Mouse (Mus musculus): Measurements from ENCODE around the gene Dnah5. TPM values are rescaled to one million over a fixed set of nuclear protein-coding genes. Genes with fewer than 3 reads are reported as not detected.

The Dnah5 gene
- polyA plus RNA-seq, 1 experiment from 2014 or later = not detected

- H3K4me2 ChIP-seq (ENCODE audit: low read depth, low read length) = no peak overlapping the region
- H3K4me3 ChIP-seq (ENCODE audit: low read depth, low read length) = no peak overlapping the region
- TF ChIP-seq CTCF (IDR thresholded peaks at IDR 0.05; ENCODE audit: low read depth) (no peak), EP300 (IDR thresholded peaks at IDR 0.05; ENCODE audit: low read depth) (no peak)
- DNase-seq (no peak), ATAC-seq (no peak)
- no peaks in the 10 kb centered on the region for H3K4me1 ChIP-seq (ENCODE audit: insufficient read depth)
- no peaks in the 10 kb centered on the region for H3K9me3 ChIP-seq (ENCODE audit: low read length)
- H3K36me3 ChIP-seq (replicated peaks; ENCODE audit: insufficient read depth, low read length) = no peaks in the 10 kb centered on the region
- no peak overlapping the region for H3K9ac ChIP-seq (replicated peaks)
- 83% methylated on average over 6 of the region's 6 CpGs for WGBS (ENCODE audit: insufficient replicate concordance)
- H3K27me3 ChIP-seq (ENCODE audit: insufficient read depth, low read length) = no peaks in the 10 kb centered on the region
- H3K27ac ChIP-seq (ENCODE audit: low read depth) = no peak overlapping the region
Measured at GRCm38 (mm10) chr15:28166090-28166489, 37.5 kb upstream of the Dnah5 start.

GRCm38 (mm10) chr15:28178951-28179350, 24.6 kb upstream of the Dnah5 start:
- DNase-seq (no peak), ATAC-seq (no peak)
- TF ChIP-seq EP300 (IDR thresholded peaks at IDR 0.05; ENCODE audit: low read depth) = no peak
- Histone ChIP-seq H3K9me3 (ENCODE audit: low read length) (no peaks in the 10 kb centered on the region), H3K4me3 (ENCODE audit: low read depth, low read length) (no peak overlapping the region), H3K36me3 (replicated peaks; ENCODE audit: insufficient read depth, low read length) (no peaks in the 10 kb centered on the region), H3K27me3 (ENCODE audit: insufficient read depth, low read length) (no peaks in the 10 kb centered on the region), H3K4me2 (ENCODE audit: low read depth, low read length) (no peak overlapping the region), H3K27ac (ENCODE audit: low read depth) (no peak overlapping the region), H3K9ac (replicated peaks) (no peak overlapping the region), H3K4me1 (ENCODE audit: insufficient read depth) (no peaks in the 10 kb centered on the region)
- 71% methylated on average over 11 of the region's 11 CpGs for WGBS (ENCODE audit: insufficient replicate concordance)

- no peak for ATAC-seq
- no peak for DNase-seq
Measured at GRCm38 (mm10) chr15:28179556-28179955, 24.0 kb upstream of the Dnah5 start.

GRCm38 (mm10) chr15:28181862-28182261, 21.7 kb upstream of the Dnah5 start:
- peak; percentile 72 for DNase-seq
- peak; percentile 64; the same call in 1 of the 2 replicates for ATAC-seq
- no peaks in the 10 kb centered on the region for H3K4me1 ChIP-seq (ENCODE audit: insufficient read depth)
- H3K9me3 ChIP-seq (ENCODE audit: low read length) = no peaks in the 10 kb centered on the region
- H3K27me3 ChIP-seq (ENCODE audit: insufficient read depth, low read length) = no peaks in the 10 kb centered on the region
- no peak overlapping the region for H3K4me3 ChIP-seq (ENCODE audit: low read depth, low read length)
- no peak for TF ChIP-seq EP300 (IDR thresholded peaks at IDR 0.05; ENCODE audit: low read depth)
- peak; percentile 87 for TF ChIP-seq CTCF (IDR thresholded peaks at IDR 0.05; ENCODE audit: low read depth)
- H3K9ac ChIP-seq (replicated peaks) = no peak overlapping the region
- no peak overlapping the region for H3K27ac ChIP-seq (ENCODE audit: low read depth)
- peak overlapping the region; percentile 63 for H3K4me2 ChIP-seq (ENCODE audit: low read depth, low read length)
- 17% methylated on average over 10 of the region's 10 CpGs for WGBS (ENCODE audit: insufficient replicate concordance)
- H3K36me3 ChIP-seq (replicated peaks; ENCODE audit: insufficient read depth, low read length) = no peaks in the 10 kb centered on the region

More at GRCm38 (mm10) chr15:28179556-28179955, 24.0 kb upstream of the Dnah5 start:
- Histone ChIP-seq H3K4me2 (ENCODE audit: low read depth, low read length) (no peak overlapping the region), H3K36me3 (replicated peaks; ENCODE audit: insufficient read depth, low read length) (no peaks in the 10 kb centered on the region), H3K4me3 (ENCODE audit: low read depth, low read length) (no peak overlapping the region), H3K27me3 (ENCODE audit: insufficient read depth, low read length) (no peaks in the 10 kb centered on the region), H3K27ac (ENCODE audit: low read depth) (no peak overlapping the region), H3K9me3 (ENCODE audit: low read length) (no peaks in the 10 kb centered on the region), H3K4me1 (ENCODE audit: insufficient read depth) (no peaks in the 10 kb centered on the region), H3K9ac (replicated peaks) (no peak overlapping the region)
- TF ChIP-seq CTCF (IDR thresholded peaks at IDR 0.05; ENCODE audit: low read depth) (no peak), EP300 (IDR thresholded peaks at IDR 0.05; ENCODE audit: low read depth) (no peak)
- WGBS (ENCODE audit: insufficient replicate concordance) = 57% methylated on average over 6 of the region's 6 CpGs

- DNase-seq = no peak
- ATAC-seq = no peak
- Histone ChIP-seq H3K4me3 (ENCODE audit: low read depth, low read length) (no peak overlapping the region), H3K36me3 (replicated peaks; ENCODE audit: insufficient read depth, low read length) (no peaks in the 10 kb centered on the region), H3K27ac (ENCODE audit: low read depth) (no peak overlapping the region), H3K4me1 (ENCODE audit: insufficient read depth) (no peaks in the 10 kb centered on the region), H3K9me3 (ENCODE audit: low read length) (no peaks in the 10 kb centered on the region), H3K9ac (replicated peaks) (no peak overlapping the region), H3K27me3 (ENCODE audit: insufficient read depth, low read length) (no peaks in the 10 kb centered on the region), H3K4me2 (ENCODE audit: low read depth, low read length) (no peak overlapping the region)
- TF ChIP-seq EP300 (IDR thresholded peaks at IDR 0.05; ENCODE audit: low read depth) (no peak), CTCF (IDR thresholded peaks at IDR 0.05; ENCODE audit: low read depth) (no peak)
- WGBS (ENCODE audit: insufficient replicate concordance) = 70% methylated on average over 3 of the region's 3 CpGs
Measured at GRCm38 (mm10) chr15:28182567-28182966, 21.0 kb upstream of the Dnah5 start.

- no peaks in the 10 kb centered on the region for H3K36me3 ChIP-seq (replicated peaks; ENCODE audit: insufficient read depth, low read length)
- H3K4me2 ChIP-seq (ENCODE audit: low read depth, low read length) = no peak overlapping the region
- H3K4me3 ChIP-seq (ENCODE audit: low read depth, low read length) = no peak overlapping the region
- H3K9ac ChIP-seq (replicated peaks) = no peak overlapping the region
- TF ChIP-seq CTCF (IDR thresholded peaks at IDR 0.05; ENCODE audit: low read depth) = peak; percentile 83
- TF ChIP-seq EP300 (IDR thresholded peaks at IDR 0.05; ENCODE audit: low read depth) = no peak
- H3K4me1 ChIP-seq (ENCODE audit: insufficient read depth) = no peaks in the 10 kb centered on the region
- 24% methylated on average over 22 of the region's 22 CpGs for WGBS (ENCODE audit: insufficient replicate concordance)
- no peak for ATAC-seq
- no peak overlapping the region for H3K27ac ChIP-seq (ENCODE audit: low read depth)
- H3K9me3 ChIP-seq (ENCODE audit: low read length) = no peaks in the 10 kb centered on the region
- H3K27me3 ChIP-seq (ENCODE audit: insufficient read depth, low read length) = no peaks in the 10 kb centered on the region
- peak; percentile 73 for DNase-seq
Measured at GRCm38 (mm10) chr15:28187472-28188360, 15.8 kb upstream of the Dnah5 start.
